Comparison of ENCODE assay signal across 10 mouse cellular contexts in genomic region chr13:117602617-117603358, GRCm38 (mm10). TPM values are rescaled to one million over a fixed set of nuclear protein-coding genes. Genes with fewer than 3 reads are reported as not detected.
DNase-seq lines count a peak whose midpoint lies in the region; ATAC-seq lines count a peak whose summit lies in the region.
"Had no signal": no experiment of that assay in that cellular context is flagged by ENCODE, and none has a peak within 500 bp of the region (broad histone marks: within the 10 kb centered on the region; RNA-seq: fewer than 3 reads in every experiment).

No protein-coding gene starts in this region.

- no peak for DNase-seq in heart, postnatal 10 days
- DNase-seq in Muller cell, postnatal 12 days (ENCODE audit: inconsistent ontology term): peak; percentile 4
- DNase-seq in embryonic facial prominence, embryonic 11.5 days (ENCODE audit: low spot score): peak; percentile 3
- DNase-seq in hindbrain, embryonic 14.5 days (ENCODE audit: low spot score): peak; percentile 37
- peak; percentile 91 for DNase-seq in midbrain, embryonic 11.5 days (ENCODE audit: low spot score, missing footprints)
- peak; percentile 3 for DNase-seq in thymus, postnatal 0 days (ENCODE audit: low spot score)
- no peak for DNase-seq in kidney, postnatal 25 days

- intact Hi-C loops in heart, postnatal 10 days (cut with DNase I): loop anchor here (2.0 to 5.0 kb wide), 4 partner anchors 110 to 750 kb away; no protein-coding TSS in a partner anchor

- WGBS in heart, embryonic 13.5 days: under 1% methylated on average over 43 of the region's 62 CpGs
- under 1% methylated on average over 55 of the region's 62 CpGs for WGBS in embryonic facial prominence, embryonic 11.5 days
- under 1% methylated on average over 56 of the region's 62 CpGs for WGBS in hindbrain, embryonic 14.5 days
- WGBS in midbrain, embryonic 11.5 days: 2% methylated on average over 56 of the region's 62 CpGs

- no peak overlapping the region for H3K27ac ChIP-seq in heart, embryonic 13.5 days (replicated peaks)
- no peak overlapping the region for H3K27ac ChIP-seq in embryonic facial prominence, embryonic 11.5 days (replicated peaks; ENCODE audit: low read depth, low read length)
- H3K27ac ChIP-seq in hindbrain, embryonic 14.5 days: peak overlapping the region; percentile 70
- H3K27ac ChIP-seq in midbrain, embryonic 11.5 days (ENCODE audit: low read depth, low read length): no peak overlapping the region

- H3K9ac ChIP-seq in heart, embryonic 13.5 days: peak overlapping the region; percentile 70
- H3K9ac ChIP-seq in embryonic facial prominence, embryonic 11.5 days (replicated peaks; ENCODE audit: low read length): peak overlapping the region; percentile 28; the same call in 1 of the 2 replicates
- peak overlapping the region; percentile 67 for H3K9ac ChIP-seq in hindbrain, embryonic 14.5 days
- H3K9ac ChIP-seq in midbrain, embryonic 11.5 days (ENCODE audit: low read length): peak overlapping the region; percentile 55

- H3K4me2 ChIP-seq in heart, embryonic 13.5 days: peak overlapping the region; percentile 94
- H3K4me2 ChIP-seq in embryonic facial prominence, embryonic 11.5 days (ENCODE audit: low read depth, low read length): peak overlapping the region; percentile 98
- H3K4me2 ChIP-seq in hindbrain, embryonic 14.5 days (replicated peaks): peak overlapping the region; percentile 84
- H3K4me2 ChIP-seq in midbrain, embryonic 11.5 days: peak overlapping the region; percentile 92

- no peaks in the 10 kb centered on the region for H3K9me3 ChIP-seq in heart, embryonic 13.5 days
- H3K9me3 ChIP-seq in embryonic facial prominence, embryonic 11.5 days (replicated peaks; ENCODE audit: control insufficient read depth, low read length): no peaks in the 10 kb centered on the region
- H3K9me3 ChIP-seq in hindbrain, embryonic 14.5 days (ENCODE audit: control insufficient read depth, low read length): no peaks in the 10 kb centered on the region
- H3K9me3 ChIP-seq in midbrain, embryonic 11.5 days (ENCODE audit: control insufficient read depth, low read length): no peaks in the 10 kb centered on the region

- no peak for ATAC-seq in heart, embryonic 13.5 days (ENCODE audit: extremely low read depth, insufficient number of reproducible peaks, low FRiP score, low TSS enrichment)
- ATAC-seq in embryonic facial prominence, embryonic 11.5 days (replicated peaks; ENCODE audit: insufficient number of reproducible peaks, low FRiP score, low TSS enrichment, low read depth): peak; percentile 66
- ATAC-seq in hindbrain, embryonic 14.5 days (ENCODE audit: low FRiP score): peak; percentile 80
- ATAC-seq in midbrain, embryonic 11.5 days (ENCODE audit: low FRiP score): peak; percentile 85

- peak overlapping the region; percentile 63 for H3K4me3 ChIP-seq in heart, embryonic 13.5 days
- peak overlapping the region; percentile 54 for H3K4me3 ChIP-seq in embryonic facial prominence, embryonic 11.5 days (ENCODE audit: low read depth, low read length)
- H3K4me3 ChIP-seq in hindbrain, embryonic 14.5 days (replicated peaks; ENCODE audit: low read length): peak overlapping the region; percentile 82
- peak overlapping the region; percentile 58 for H3K4me3 ChIP-seq in midbrain, embryonic 11.5 days (ENCODE audit: low read depth, low read length)

- H3K36me3 ChIP-seq in heart, embryonic 13.5 days: no peaks in the 10 kb centered on the region
- H3K36me3 ChIP-seq in embryonic facial prominence, embryonic 11.5 days (replicated peaks; ENCODE audit: control insufficient read depth, insufficient read depth, low read depth, low read length): no peaks in the 10 kb centered on the region
- no peaks in the 10 kb centered on the region for H3K36me3 ChIP-seq in hindbrain, embryonic 14.5 days (replicated peaks; ENCODE audit: control insufficient read depth, insufficient read depth)
- no peaks in the 10 kb centered on the region for H3K36me3 ChIP-seq in midbrain, embryonic 11.5 days (ENCODE audit: control insufficient read depth, insufficient read depth, low read length)
- H3K36me3 ChIP-seq: G1E had no signal

- peaks cover 21% of the 10 kb centered on the region for H3K4me1 ChIP-seq in heart, embryonic 13.5 days
- H3K4me1 ChIP-seq in embryonic facial prominence, embryonic 11.5 days (ENCODE audit: control insufficient read depth, insufficient read depth, low read length): 0 out of 2 replicates have a peak, but pooled peaks cover 5% of the 10 kb centered on the region
- H3K4me1 ChIP-seq in hindbrain, embryonic 14.5 days (replicated peaks; ENCODE audit: control insufficient read depth, insufficient read depth, low read length): peaks cover 13% of the 10 kb centered on the region; the same call in 1 of the 2 replicates
- H3K4me1 ChIP-seq in midbrain, embryonic 11.5 days (ENCODE audit: control insufficient read depth, insufficient read depth, low read length): peaks cover 5% of the 10 kb centered on the region; the same call in 1 of the 2 replicates

- H3K27me3 ChIP-seq in heart, embryonic 13.5 days (replicated peaks): peaks cover 17% of the 10 kb centered on the region
- peaks cover 12% of the 10 kb centered on the region for H3K27me3 ChIP-seq in embryonic facial prominence, embryonic 11.5 days (ENCODE audit: control insufficient read depth, insufficient read depth, low read length)
- peaks cover 27% of the 10 kb centered on the region for H3K27me3 ChIP-seq in hindbrain, embryonic 14.5 days (ENCODE audit: control insufficient read depth, insufficient read depth, low read length)
- H3K27me3 ChIP-seq in midbrain, embryonic 11.5 days (ENCODE audit: control insufficient read depth, insufficient read depth, low read length): peaks cover 14% of the 10 kb centered on the region

RNA-seq across cellular contexts. Expression of gene Hcn1, which starts 0.7 kb away (rescaled TPM):
- 0.08 and 0.09 TPM in 2 replicates for polyA plus RNA-seq in heart, embryonic 13.5 days (2015; fragmentation: Nextera tagmentation; extraction: Ambion mirVana)
- total RNA-seq in heart, postnatal 10 days (2021): 1 to 10 TPM in 1 of 2 experiments, under 1 TPM in 1; 0.64 to 1.4 TPM
- polyA plus RNA-seq in embryonic facial prominence, embryonic 11.5 days (2014; fragmentation: Nextera tagmentation; extraction: Ambion mirVana): 0.04 and 0.06 TPM in 2 replicates
- 1.4 TPM in 2 replicates for polyA plus RNA-seq in hindbrain, embryonic 14.5 days (2014; fragmentation: Nextera tagmentation; extraction: Ambion mirVana)
- 0.04 TPM in 2 replicates for polyA plus RNA-seq in midbrain, embryonic 11.5 days (2014; fragmentation: Nextera tagmentation; extraction: Ambion mirVana)
- polyA plus RNA-seq in thymus, postnatal 0 days (2015; fragmentation: Nextera tagmentation; extraction: Ambion mirVana): 0.15 and 0.26 TPM in 2 replicates
- polyA plus RNA-seq: G1E; gonadal fat pad, adult 2 months had no signal

Comparison
In these comparisons a context has a peak if more than half of its experiments do, and no peak if none do; other contexts are left out.
1. DNase-seq: peak in Muller cell, postnatal 12 days (single experiment), embryonic facial prominence, embryonic 11.5 days (single experiment), hindbrain, embryonic 14.5 days (single experiment), midbrain, embryonic 11.5 days (single experiment) and thymus, postnatal 0 days (single experiment); none in heart, postnatal 10 days (0 of 2) and kidney, postnatal 25 days (0 of 2).
2. Peak in every context shown above with its lines, with median percentiles within 50 percentile points of each other: H3K4me2 ChIP-seq, H3K4me3 ChIP-seq and H3K9ac ChIP-seq.